Mouse (Mus musculus) G1E-ER4 (cell line): ENCODE measurements around the gene Foxj3. TPM values are rescaled to one million over a fixed set of nuclear protein-coding genes. Genes with fewer than 3 reads are reported as not detected.

ENCODE experiments used
- GATA1 ChIP-seq: IDR thresholded peaks from one replicate; pipeline ENCODE4 v1.8.0; 2012; ENCODE audit warnings: low read length, inconsistent platforms
- polyA plus RNA-seq: library from polyadenylated mRNA; stranded (reverse); fragments of >175 nt; gene quantifications from 2 replicates; pipeline ENCODE4 v1.2.3, GENCODE M21; 2012

Gene Foxj3
- polyA plus RNA-seq, 1 experiment = 13.9 TPM

GRCm38 (mm10) chr4:119658731-119659130 lies 121.9 kb downstream of the Foxj3 start, which contains the start of gene Guca2b:
Gene Guca2b, minus strand, starts transcription at chr4:119658954.
- no peak for TF ChIP-seq GATA1

GRCm38 (mm10) chr4:119660007-119660406 lies 123.2 kb downstream of the Foxj3 start:
- no peak for TF ChIP-seq GATA1

DNA sequence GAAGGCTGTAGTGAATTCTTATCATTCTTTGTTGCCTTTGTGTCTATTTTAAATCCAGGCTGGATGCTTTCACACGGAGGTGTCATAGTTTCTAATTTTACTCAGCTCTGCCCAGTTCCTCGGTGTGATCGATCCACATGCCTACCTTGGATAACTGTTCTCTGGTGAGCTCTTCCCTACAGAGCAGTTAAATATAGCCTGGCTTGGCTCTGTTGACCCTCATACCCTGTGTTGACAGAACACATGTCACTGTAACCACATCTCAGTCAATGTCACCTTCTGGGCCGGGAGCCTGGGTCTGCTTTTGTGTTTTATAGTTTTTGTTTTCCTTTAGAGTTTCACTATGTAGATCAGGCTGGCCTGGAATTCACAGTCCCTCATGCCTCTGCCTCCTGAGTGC lies 125.3 kb downstream of the Foxj3 start:
- TF ChIP-seq GATA1 = no peak

DNA sequence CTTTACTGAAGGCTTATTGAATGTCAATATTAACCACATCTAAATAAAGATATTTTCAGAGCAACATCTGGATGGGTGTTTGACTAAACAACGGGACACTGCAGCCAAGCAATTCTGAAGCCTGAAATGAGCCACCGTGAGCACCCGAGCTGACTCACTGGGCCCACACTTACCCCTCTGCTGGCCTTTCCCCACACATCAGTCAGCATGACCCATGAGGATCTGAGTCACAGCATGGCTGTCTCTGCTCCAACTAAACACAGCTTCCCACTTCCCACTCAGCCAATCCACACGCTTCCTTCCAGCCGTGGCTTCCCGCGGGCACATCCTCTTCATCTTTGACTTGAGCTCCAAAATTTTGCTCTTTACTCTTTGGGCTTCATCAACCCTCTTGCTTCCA lies 126.2 kb downstream of the Foxj3 start:
- no peak for TF ChIP-seq GATA1

DNA sequence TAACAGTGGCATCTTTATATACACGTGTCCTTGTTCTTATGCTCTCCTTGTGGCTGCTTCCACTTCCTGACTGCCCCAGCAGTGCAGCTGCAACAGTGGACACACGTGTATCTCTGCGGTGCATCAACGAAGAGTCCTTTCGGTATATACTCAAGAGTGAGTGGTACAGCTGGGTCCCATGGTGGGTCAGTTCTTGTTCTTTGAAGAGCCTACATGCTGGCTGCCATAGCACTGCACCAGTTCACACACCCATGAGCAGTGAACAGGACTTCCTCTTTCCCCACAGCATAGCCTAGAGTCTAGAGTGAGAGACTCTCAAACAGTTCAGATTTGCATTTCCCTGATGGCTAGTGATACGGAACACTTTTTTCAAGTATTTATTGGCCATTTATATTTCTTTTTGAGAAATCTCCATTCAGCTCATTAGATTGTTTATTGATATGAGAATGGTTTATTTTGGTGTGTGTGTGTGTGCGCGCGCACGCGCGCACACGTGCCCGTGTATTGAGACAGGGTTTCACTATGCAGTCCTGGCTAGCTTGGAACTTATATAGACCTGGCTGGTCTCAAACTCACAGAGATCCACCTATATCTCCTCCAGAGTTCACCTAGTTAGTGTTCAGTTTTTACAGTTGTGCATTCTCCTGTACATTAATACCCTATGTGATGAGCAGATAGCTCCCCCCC lies 126.7 kb downstream of the Foxj3 start:
- no peak for TF ChIP-seq GATA1

GRCm38 (mm10) chr4:119665166-119665565 lies 128.4 kb downstream of the Foxj3 start:
- no peak for TF ChIP-seq GATA1

DNA sequence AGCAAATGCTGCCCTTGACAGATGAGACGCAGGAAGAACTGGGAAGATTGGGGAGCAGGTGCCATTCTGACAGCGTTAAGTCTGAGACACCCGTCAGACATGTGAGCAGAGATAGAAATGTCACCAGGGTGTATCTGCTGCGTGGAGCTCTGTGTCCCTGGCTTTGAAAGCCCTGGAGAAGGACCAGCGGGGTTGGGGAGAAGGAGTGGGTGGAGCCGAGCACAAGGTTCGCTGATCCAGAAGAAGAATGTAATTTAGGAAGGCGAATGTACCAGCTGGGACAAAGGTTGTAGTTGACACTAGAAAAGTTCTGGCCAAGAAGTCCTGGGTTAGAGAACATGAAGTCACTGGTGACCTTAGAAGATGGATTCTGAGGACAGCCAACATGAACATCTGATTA lies 129.3 kb downstream of the Foxj3 start:
- TF ChIP-seq GATA1 = no peak

DNA sequence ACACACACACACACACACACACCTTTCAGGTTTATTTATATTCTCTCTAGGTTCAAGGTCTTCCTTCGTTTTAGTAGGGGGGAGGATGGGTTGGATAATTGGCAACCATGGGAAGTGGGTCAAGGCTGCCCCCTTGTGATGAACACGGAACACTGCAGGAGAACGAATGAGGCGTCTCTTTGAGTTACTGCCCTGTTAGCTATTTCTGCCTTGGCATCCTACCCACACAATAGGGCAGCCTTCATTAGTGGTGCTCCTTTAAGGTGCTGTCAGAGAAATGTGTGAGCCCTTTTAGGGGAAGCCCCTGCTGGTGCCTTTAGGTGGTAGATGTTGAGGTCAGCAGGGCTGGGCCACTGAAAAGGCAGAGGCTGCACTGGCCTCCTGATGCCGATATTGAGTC lies 130.7 kb downstream of the Foxj3 start:
- no peak for TF ChIP-seq GATA1

GRCm38 (mm10) chr4:119668185-119668584 lies 131.4 kb downstream of the Foxj3 start:
- no peak for TF ChIP-seq GATA1

DNA sequence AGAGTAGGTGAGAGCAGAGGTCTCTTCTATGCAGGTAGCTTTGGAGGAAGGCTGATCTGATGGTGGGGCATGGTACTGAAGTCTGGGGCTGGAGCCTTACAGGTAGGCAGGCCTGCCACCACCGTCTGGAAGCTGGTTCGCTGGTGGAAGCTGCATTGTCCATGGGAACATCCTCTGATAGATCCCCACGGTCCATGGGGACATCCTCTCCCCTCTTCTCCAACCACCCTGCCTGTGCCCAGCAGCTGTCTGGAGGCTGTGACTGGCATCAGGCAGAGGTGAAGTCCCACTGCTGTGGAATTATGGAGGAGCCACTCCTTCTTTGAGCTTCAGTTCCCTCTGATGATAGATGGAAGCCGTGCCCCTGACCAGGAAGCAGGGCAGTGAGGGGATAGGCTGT lies 131.8 kb downstream of the Foxj3 start:
- no peak for TF ChIP-seq GATA1

- no peak for TF ChIP-seq GATA1
These were observed 132.8 kb downstream of the Foxj3 start for GRCm38 (mm10) chr4:119669356-119670209.

DNA sequence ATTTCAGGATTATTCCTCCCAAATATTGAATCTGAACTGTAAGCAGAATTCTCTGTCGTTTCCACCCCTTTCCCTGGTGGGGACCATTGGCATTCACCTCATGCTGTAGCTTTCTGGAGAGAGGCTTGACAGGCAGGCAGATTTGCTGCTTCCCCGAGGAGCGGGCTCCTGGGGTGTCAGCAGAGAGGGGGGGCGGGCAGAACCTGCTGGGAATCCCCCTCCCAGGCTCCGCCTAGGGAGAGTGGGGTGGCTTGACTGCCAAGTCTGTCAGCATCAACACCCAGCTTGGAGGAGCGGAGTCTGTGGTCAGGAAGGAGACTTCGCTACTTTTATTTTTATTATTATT lies 133.4 kb downstream of the Foxj3 start:
- TF ChIP-seq GATA1 = no peak

- no peak for TF ChIP-seq GATA1
These were observed 133.9 kb downstream of the Foxj3 start for GRCm38 (mm10) chr4:119670736-119671135.

DNA sequence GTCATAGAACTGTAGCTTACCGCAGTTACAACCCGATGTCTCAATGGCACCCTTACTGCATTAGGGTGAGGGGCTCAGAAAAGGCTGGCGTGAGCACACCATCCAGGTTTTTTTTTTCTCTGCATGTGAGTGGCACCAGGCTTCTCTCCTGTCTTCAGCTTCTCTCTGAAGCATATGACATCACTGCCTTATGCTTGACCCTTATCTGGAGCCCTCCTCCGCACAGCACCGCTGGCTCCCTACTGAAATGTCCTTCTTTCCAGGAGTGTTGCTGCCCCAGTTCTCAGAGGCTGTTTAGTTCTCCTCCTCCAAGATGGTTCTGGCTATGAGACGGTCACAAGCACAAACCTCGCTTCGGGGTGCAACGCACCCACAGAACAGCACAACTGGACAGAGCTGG lies 134.4 kb downstream of the Foxj3 start:
- no peak for TF ChIP-seq GATA1

DNA sequence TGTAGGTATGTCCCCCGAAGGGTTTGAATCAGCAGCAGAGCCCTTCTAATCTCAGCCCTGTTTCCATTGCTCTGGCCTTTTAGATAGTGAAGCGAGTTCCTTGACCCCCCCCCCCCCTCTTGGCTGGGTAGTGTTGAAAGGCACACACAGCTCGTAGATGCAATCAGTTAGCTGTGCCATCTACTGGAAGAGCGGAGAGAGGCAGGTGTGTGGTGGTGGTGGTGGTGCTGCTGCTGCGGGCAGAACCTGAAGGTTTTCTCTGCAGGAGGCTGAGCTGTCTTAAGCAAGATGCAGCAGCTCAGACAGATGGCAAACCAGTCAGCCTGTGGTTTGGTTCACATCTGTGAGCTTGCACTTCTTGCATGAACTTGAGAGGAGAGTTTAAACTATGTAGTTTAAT lies 135.9 kb downstream of the Foxj3 start:
- no peak for TF ChIP-seq GATA1

Other genes with a start within 250 kb of the Foxj3 start
- gene Ybx1, start 242.4 kb upstream of the Foxj3 start, polyA plus RNA-seq = 2,530 and 2,672 TPM in 2 replicates
- 2.6 and 4.2 TPM in 2 replicates for gene Ppih, start 216.5 kb upstream of the Foxj3 start, polyA plus RNA-seq
- gene Ccdc30, start 121.5 kb upstream of the Foxj3 start, polyA plus RNA-seq = not detected in 2 replicates
- 15.0 and 15.6 TPM in 2 replicates for gene Ppcs, start 114.6 kb upstream of the Foxj3 start, polyA plus RNA-seq
- gene Zmynd12, start 114.2 kb upstream of the Foxj3 start, polyA plus RNA-seq = 0.09 and 0.14 TPM in 2 replicates
- gene Rimkla, start 44.4 kb upstream of the Foxj3 start, polyA plus RNA-seq = not detected in 2 replicates
- gene Frg2f1, start 2.5 kb downstream of the Foxj3 start, polyA plus RNA-seq = 5.6 and 11.9 TPM in 2 replicates
- not detected in 2 replicates for gene Guca2a, start 100.7 kb downstream of the Foxj3 start, polyA plus RNA-seq
- not detected in 2 replicates for gene Guca2b, start 122.0 kb downstream of the Foxj3 start, polyA plus RNA-seq
- not detected in 2 replicates for gene Hivep3, start 196.8 kb downstream of the Foxj3 start, polyA plus RNA-seq